Mouse (Mus musculus): ENCODE results near the gene Ube2c.

DNA sequence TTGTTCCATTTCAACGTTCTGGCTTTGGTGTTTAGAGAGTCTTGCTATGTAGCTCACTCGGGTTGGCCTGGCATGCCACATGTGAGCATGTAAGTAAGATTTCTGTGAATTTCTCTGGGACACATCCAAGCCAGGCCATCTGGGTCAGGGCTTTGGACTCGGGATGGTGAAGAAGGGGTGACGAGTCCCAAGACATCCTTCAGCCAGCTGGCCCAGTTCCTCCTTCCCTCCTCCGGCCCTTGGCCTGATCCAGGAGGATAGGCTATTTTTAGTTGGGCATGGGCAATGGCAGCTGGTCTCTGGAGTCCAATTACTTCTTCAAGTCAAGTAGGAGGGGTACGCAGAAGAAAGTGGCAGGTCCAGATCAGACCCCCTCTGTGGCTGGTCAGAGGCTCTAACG is 9.1 kb downstream of the Ube2c start:
- TF ChIP-seq CTCF (IDR thresholded peaks at IDR 0.05; ENCODE audit: low read depth) (no peak), EP300 (IDR thresholded peaks at IDR 0.05; ENCODE audit: low read depth) (no peak)

All from liver, embryonic 14.5 days (tissue).